Mouse (Mus musculus) lung, adult 18-20 months (tissue): ENCODE results near the gene Lpo.

Experiments
- DNase-seq, 2 experiments: peaks; one replicate each; pipeline ENCODE4 v3.0.0; 2022; ENCODE audit warnings: mixed read lengths in 2 of 2

The Lpo gene

GRCm38 (mm10) chr11:87758161-87758911, 69.8 kb downstream of the Lpo start:
- DNase-seq, result no peak

- DNase-seq, result peak in 1 of 2 experiments; percentile 18
These were observed 70.8 kb downstream of the Lpo start for GRCm38 (mm10) chr11:87757001-87757954.
